Mouse (Mus musculus) midbrain, embryonic 11.5 days (tissue): ENCODE data around the gene Clybl. TPM values are rescaled to one million over a fixed set of nuclear protein-coding genes. Genes with fewer than 3 reads are reported as not detected.
A peak's percentile ranks its signal among the peaks of the same experiment; 100 is the strongest.

Experiments used
- ATAC-seq: fragments of 200-750 bp; cut with Nextera tagmentation; 2 replicates; pipeline ENCODE4 v1.8.0; 2017; ENCODE audit warnings: moderate TSS enrichment, moderate library complexity; ENCODE audit not compliant: low FRiP score
- DNase-seq: peaks from one replicate; pipeline ENCODE4 v3.0.0; 2015; ENCODE audit warnings: low spot score; ENCODE audit errors: missing footprints
- H3K27ac ChIP-seq: fragments of 300-500 bp; sonication (generic); 2 replicates; pipeline ENCODE4 v1.5.1; 2014; ENCODE audit warnings: low read depth, low read length
- H3K27me3 ChIP-seq: fragments of 300-500 bp; sonication (generic); 2 replicates; pipeline ENCODE4 v1.6.1; 2014; ENCODE audit warnings: mild to moderate bottlenecking, low read length, moderate library complexity, mixed read lengths; ENCODE audit not compliant: control insufficient read depth, insufficient read depth
- H3K36me3 ChIP-seq: fragments of 300-500 bp; sonication (generic); 2 replicates; pipeline ENCODE4 v1.6.1; 2014; ENCODE audit warnings: mild to moderate bottlenecking, low read length, moderate library complexity, mixed read lengths; ENCODE audit not compliant: control insufficient read depth, insufficient read depth
- H3K4me1 ChIP-seq: fragments of 300-500 bp; sonication (generic); 2 replicates; pipeline ENCODE4 v1.6.1; 2014; ENCODE audit warnings: low read length; ENCODE audit not compliant: control insufficient read depth, insufficient read depth
- H3K4me2 ChIP-seq: fragments of 300-500 bp; sonication (generic); 2 replicates; pipeline ENCODE4 v1.6.1; 2014; ENCODE audit warnings: mild to moderate bottlenecking, moderate library complexity
- H3K4me3 ChIP-seq: fragments of 300-500 bp; sonication (generic); 2 replicates; pipeline ENCODE4 v1.5.1; 2014; ENCODE audit warnings: low read depth, low read length
- H3K9ac ChIP-seq: fragments of 300-500 bp; sonication (generic); 2 replicates; pipeline ENCODE4 v1.6.1; 2014; ENCODE audit warnings: low read length
- H3K9me3 ChIP-seq: fragments of 300-500 bp; sonication (generic); 2 replicates; pipeline ENCODE4 v1.6.1; 2016; ENCODE audit warnings: low read length; ENCODE audit not compliant: control insufficient read depth
- WGBS: fragments of 180-500 bp; shearing (Covaris S2); extraction: QIAGEN DNeasy Blood & Tissue Kit; methylation state at CpG from one replicate; pipeline ENCODE4 v1.1.7; 2014; 5-methylcytosine and 5-hydroxymethylcytosine counted together
- polyA plus RNA-seq: library from polyadenylated mRNA; unstranded; fragments of >200 nt; fragmentation: Nextera tagmentation; extraction: Ambion mirVana; gene quantifications from 2 replicates; pipeline ENCODE4 v1.2.1, GENCODE M21; 2014

Clybl gene
- polyA plus RNA-seq, 1 experiment from 2014 or later: 31.5 TPM

DNA sequence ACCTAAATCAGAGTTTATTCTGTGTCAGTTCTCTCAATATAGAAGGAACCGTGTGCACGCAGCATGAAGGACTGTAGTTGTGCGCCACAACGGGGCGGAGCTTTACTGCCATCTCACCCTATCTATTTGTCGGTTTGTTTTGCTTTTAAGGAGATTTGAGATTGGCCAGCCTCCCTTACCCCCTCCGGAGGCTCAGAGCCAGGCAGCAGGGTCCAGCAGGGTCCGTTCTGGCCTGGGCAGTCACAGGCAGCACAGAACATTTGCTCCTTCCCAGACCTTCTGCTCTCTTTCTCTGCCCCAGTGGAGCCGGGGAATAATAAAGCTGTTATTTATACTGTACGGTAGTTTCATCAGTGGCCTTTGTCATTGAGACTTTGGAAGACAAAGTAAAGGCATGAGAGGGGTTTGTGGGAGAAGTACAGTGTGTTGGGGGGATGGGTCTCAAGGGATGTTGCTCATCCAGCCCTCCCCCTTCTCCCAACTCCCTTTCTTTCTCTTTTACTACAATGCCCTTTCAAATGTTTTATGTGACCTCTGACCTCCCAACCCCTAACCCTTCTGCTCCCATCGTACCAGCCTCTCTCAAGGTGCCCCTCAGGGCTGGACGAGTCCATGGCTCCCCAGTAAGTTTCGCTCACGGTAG is 89.7 kb downstream of the Clybl start:
- Histone ChIP-seq H3K9me3 (no peaks in the 10 kb centered on the region), H3K27me3 (peaks cover 2% of the 10 kb centered on the region; the same call in 1 of the 2 replicates), H3K4me1 (peaks cover 6% of the 10 kb centered on the region; the same call in 1 of the 2 replicates), H3K4me2 (no peak overlapping the region; the same call in 1 of the 2 replicates), H3K9ac (no peak overlapping the region), H3K4me3 (no peak overlapping the region), H3K27ac (no peak overlapping the region), H3K36me3 (no peaks in the 10 kb centered on the region)
- DNase-seq: peak; percentile 88
- 0 out of 2 replicates have a peak, but pooled peaks have one; percentile 38 for ATAC-seq
- WGBS: 18% methylated on average over 14 of the region's 14 CpGs

DNA sequence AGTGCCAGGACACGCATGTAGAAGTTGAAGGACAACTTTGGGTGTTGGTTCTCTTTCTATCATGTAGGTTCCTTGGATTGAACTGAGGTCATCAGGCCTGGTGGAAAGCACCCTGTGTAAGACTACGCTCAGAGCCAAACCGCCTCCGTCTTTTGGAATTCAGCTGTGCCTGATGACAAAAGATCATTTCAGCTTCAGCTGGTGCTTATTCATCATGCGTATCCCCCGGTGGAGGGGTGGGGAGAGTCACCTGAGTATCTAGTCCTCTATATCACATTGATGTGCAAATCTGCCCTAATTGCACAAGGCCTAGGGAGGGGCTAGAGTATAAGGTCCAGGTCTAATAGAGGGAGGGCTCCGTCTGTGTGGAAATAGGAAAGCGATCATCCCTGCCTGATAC is 95.6 kb downstream of the Clybl start:
- Histone ChIP-seq H3K4me1 (peaks cover 21% of the 10 kb centered on the region), H3K4me3 (no peak overlapping the region), H3K27me3 (peaks cover 16% of the 10 kb centered on the region; the same call in 1 of the 2 replicates), H3K9ac (no peak overlapping the region), H3K4me2 (no peak overlapping the region), H3K9me3 (no peaks in the 10 kb centered on the region), H3K27ac (no peak overlapping the region), H3K36me3 (no peaks in the 10 kb centered on the region)
- ATAC-seq (no peak), DNase-seq (no peak)
- WGBS: 82% methylated on average over 8 of the region's 8 CpGs

DNA sequence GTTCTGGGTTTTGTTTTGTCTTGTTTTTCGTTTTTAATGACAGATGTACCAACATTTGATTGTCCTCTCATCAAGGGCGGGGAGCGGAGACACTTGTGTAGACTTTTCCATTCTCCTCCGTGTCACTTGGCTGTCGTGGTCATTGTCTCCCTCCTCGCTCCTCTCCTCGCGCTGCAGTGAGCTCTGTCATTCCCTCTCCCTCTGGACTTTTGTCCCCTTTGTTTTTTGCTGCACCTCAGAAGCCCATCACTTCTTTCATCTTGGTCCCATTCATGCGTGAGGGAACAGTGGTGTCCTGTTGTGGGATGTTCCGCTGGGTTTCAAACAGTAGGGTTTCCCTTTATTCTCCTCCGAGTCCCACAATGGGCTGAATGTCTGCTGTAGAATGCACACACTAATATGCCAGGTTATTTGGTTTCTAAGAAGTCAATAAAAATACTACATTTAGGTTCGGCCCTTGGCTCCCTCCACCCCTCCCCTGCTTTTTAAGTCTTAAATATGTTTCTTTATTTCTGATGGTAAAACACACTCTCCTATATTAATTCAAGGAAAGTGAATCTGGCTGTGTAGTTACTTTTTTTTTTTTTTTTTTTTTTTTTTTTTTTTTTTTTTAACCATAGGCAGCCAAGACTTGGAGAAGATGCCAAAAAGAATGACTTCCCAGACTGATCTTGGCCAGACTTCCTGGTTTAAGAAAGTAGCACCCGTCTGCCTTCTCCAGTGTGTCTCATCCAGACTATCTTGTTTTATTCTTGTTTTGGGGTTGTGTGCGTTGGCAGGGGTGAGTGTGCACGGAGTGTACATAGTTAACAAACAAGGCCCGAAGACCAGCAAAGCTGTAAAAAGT is 98.2 kb downstream of the Clybl start:
- Histone ChIP-seq H3K4me3 (no peak overlapping the region; the same call in 1 of the 2 replicates), H3K9me3 (no peaks in the 10 kb centered on the region), H3K9ac (peak overlapping the region; percentile 39; the same call in 1 of the 2 replicates), H3K4me1 (peaks cover 21% of the 10 kb centered on the region), H3K27me3 (peaks cover 25% of the 10 kb centered on the region; the same call in 1 of the 2 replicates), H3K27ac (peak overlapping the region; percentile 71), H3K4me2 (peak overlapping the region; percentile 32), H3K36me3 (no peaks in the 10 kb centered on the region)
- WGBS: 14% methylated on average over 16 of the region's 16 CpGs
- ATAC-seq (peak; percentile 38; the same call in 1 of the 2 replicates), DNase-seq (peak; percentile 91)

DNA sequence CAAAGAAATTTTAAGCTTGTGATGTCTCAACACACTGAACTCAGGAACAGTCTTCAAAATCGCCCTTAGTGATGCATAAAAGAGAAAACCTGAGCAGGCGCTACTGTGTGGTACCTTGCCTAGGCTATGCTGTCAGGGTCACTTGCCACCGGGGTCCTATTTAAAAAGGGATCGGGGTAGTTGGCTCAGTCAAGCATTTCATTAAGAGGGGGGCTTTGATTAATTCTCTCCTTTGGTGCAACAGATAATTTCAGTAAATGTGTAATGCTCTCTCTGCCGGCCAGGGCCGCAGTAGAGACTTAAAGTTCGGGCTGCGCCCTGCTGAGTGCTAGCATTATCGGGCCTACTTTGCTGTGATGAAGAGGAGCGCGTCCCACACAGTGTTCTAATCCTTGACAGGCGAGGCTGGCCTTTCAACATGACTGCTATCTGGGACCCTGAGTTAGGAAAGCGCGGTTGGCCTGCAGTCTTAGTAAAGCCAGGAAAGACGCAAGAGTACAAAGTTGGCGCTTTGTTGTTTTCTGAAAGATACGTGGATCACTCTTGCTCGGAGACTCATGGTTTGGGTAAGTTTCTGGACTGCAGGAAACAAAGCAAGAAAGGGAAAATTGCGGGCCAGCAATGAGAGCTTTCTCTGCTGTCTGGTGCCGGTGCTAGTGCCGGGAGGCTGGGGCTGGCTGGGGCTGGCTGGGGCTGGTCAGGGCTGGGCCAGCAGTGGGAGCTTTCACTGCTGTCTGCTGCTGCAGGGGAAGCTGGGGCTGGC is 99.0 kb downstream of the Clybl start:
- peak overlapping the region; percentile 10; the same call in 1 of the 2 replicates for H3K4me3 ChIP-seq
- peak overlapping the region; percentile 39 for H3K9ac ChIP-seq
- peaks cover 21% of the 10 kb centered on the region for H3K4me1 ChIP-seq
- ATAC-seq: peak; percentile 82
- H3K36me3 ChIP-seq: no peaks in the 10 kb centered on the region
- DNase-seq: peak; percentile 97
- peak overlapping the region; percentile 71 for H3K27ac ChIP-seq
- H3K4me2 ChIP-seq: peak overlapping the region; percentile 32
- peaks cover 25% of the 10 kb centered on the region; the same call in 1 of the 2 replicates for H3K27me3 ChIP-seq
- WGBS: 6% methylated on average over 21 of the region's 21 CpGs
- H3K9me3 ChIP-seq: no peaks in the 10 kb centered on the region

DNA sequence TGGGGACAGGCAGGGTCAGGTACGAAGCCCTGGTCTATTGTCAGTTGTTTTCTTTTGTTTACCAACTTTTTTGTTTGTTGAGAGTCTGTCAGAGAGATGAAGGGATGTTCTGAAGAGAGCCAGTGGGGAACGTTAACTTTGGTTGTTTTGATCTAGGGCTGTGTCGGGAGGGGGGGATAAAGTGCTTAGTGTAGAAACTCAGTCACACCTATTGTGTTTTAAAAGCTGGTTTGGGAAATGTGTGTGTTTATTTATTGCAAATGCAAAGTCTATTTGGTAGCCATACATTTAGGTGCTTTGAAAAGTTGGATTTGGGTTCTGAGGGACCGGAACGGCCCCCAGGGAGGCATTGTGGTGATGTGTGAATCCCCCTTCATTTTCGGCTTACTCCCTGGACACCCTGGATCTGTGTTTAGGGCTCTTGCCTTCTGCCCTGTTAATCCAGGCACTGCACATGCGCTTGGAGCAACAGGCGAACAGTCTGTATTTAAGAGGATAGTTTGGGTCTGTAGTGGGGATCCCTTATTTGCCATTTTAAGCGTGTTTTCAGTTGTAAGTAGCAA is 99.6 kb downstream of the Clybl start:
- Histone ChIP-seq H3K36me3 (no peaks in the 10 kb centered on the region), H3K9me3 (no peaks in the 10 kb centered on the region), H3K4me2 (peak overlapping the region; percentile 32), H3K27ac (peak overlapping the region; percentile 71; the same call in 1 of the 2 replicates), H3K4me1 (peaks cover 21% of the 10 kb centered on the region), H3K4me3 (peak overlapping the region; percentile 10; the same call in 1 of the 2 replicates), H3K9ac (peak overlapping the region; percentile 39), H3K27me3 (peaks cover 25% of the 10 kb centered on the region; the same call in 1 of the 2 replicates)
- DNase-seq (peak; percentile 94), ATAC-seq (no peak)
- 12% methylated on average over 9 of the region's 9 CpGs for WGBS

DNA sequence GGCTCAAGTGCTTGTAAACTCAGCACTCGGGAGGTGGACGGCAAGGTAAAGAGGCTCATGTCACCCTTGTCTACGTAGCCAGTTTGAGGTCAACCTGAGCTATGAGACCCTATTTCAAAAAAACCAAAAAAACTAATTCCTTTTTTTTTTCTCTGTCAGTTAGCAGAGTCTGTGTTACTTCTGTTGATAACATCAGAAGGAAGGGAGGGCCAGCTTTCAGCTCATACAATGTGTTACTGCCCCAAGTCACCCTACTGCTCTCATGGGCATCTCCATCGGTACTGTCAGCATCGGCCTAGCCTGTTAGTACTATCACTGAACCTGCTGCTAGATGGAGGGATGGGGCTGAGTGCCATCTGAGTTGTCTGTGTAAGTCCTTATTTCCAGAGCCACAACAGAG is 102.5 kb downstream of the Clybl start:
- no peak overlapping the region for H3K4me3 ChIP-seq
- H3K27ac ChIP-seq: no peak overlapping the region
- ATAC-seq: no peak
- H3K4me1 ChIP-seq: peaks cover 28% of the 10 kb centered on the region
- H3K36me3 ChIP-seq: no peaks in the 10 kb centered on the region
- 91% methylated on average over 5 of the region's 5 CpGs for WGBS
- no peak overlapping the region for H3K4me2 ChIP-seq
- H3K27me3 ChIP-seq: peaks cover 21% of the 10 kb centered on the region; the same call in 1 of the 2 replicates
- DNase-seq: no peak
- no peaks in the 10 kb centered on the region for H3K9me3 ChIP-seq
- H3K9ac ChIP-seq: no peak overlapping the region

DNA sequence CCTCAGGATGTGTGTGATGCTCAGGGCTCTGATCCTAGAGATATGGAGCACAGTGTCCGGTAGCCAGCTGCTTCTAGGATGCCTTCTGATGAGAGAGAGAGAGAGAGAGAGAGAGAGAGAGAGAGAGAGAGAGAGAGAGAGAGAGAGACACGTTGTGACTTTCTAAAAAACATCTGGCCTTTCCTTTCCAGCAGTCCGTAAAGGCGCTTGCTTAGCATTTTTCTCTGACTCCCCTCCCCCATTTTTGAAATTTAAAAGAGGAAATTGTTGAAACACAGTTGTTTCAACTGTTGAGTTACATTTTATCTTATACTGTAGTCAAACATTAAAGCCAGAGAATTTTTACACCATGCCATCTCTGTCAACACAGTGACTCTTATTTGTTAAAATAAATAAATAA is 114.9 kb downstream of the Clybl start:
- Histone ChIP-seq H3K9ac (no peak overlapping the region), H3K4me2 (no peak overlapping the region), H3K27ac (no peak overlapping the region), H3K36me3 (no peaks in the 10 kb centered on the region), H3K4me3 (no peak overlapping the region), H3K4me1 (peaks cover 10% of the 10 kb centered on the region), H3K27me3 (peaks cover 12% of the 10 kb centered on the region; the same call in 1 of the 2 replicates), H3K9me3 (no peaks in the 10 kb centered on the region)
- ATAC-seq (no peak), DNase-seq (no peak)
- WGBS: 19% methylated on average over 4 of the region's 4 CpGs

DNA sequence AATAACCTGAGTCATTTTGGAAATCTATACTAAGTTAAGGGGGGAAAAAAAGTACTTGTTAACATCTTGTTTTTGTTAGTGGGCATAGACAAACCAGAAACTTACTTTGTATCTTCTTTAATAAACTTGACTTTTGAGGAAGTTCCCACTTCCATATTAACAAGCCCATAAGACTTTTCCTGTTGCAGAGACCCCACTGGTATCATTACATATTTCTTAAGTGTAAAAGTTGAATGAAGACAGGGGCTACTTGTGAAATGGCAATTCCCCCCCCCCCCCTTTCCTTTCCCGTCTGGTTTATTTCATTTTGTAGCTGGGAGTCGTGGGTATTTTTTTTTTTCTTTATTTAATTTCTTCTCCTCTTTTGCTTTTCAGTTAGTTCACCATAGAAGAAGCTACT is 115.4 kb downstream of the Clybl start:
- H3K36me3 ChIP-seq: no peaks in the 10 kb centered on the region
- H3K4me2 ChIP-seq: no peak overlapping the region
- peaks cover 10% of the 10 kb centered on the region for H3K4me1 ChIP-seq
- peaks cover 12% of the 10 kb centered on the region; the same call in 1 of the 2 replicates for H3K27me3 ChIP-seq
- H3K4me3 ChIP-seq: no peak overlapping the region
- no peak for DNase-seq
- 0% methylated on average over 2 of the region's 2 CpGs for WGBS
- H3K9me3 ChIP-seq: no peaks in the 10 kb centered on the region
- ATAC-seq: no peak
- H3K9ac ChIP-seq: no peak overlapping the region
- H3K27ac ChIP-seq: no peak overlapping the region
